Mouse (Mus musculus): ENCODE measurements around the gene Tmem206. TPM values are rescaled to one million over a fixed set of nuclear protein-coding genes. Genes with fewer than 3 reads are reported as not detected.

Tmem206 gene
- polyA plus RNA-seq, 1 experiment: 8.3 TPM

DNA sequence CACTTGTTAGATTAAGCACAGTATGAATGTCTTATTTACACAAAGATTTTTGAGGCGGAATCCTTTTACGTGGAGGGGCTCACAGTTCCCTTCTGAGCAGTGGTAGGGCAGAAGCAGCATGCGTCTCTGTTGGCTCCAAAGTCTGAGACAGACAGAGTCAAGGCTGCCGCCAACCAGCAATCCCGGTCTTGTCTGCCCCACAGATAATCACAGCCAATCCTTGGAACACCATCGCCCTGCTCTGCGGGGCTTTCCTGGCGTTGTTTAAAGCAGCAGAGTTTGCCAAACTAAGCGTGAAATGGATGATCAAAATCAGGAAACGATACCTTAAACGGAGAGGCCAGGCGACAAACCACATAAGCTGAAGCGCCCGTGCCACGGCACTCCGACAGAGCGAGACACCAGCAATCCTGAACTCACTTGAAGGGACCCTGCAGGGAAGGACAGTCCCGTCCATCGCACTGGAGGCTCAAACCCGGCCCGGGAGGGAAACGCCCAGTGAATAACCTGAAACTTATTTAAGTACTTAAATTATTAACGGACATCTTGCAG, 23.9 kb downstream of the Tmem206 start:
- Histone ChIP-seq H3K4me1 (ENCODE audit: control insufficient read depth, insufficient read depth, low read length) (no peaks in the 10 kb centered on the region), H3K27ac (ENCODE audit: control insufficient read depth, insufficient read depth, low read depth, low read length, poor library complexity) (no peak overlapping the region), H3K4me3 (replicated peaks; ENCODE audit: control insufficient read depth, low read depth, low read length) (no peak overlapping the region)
- WGBS: 92% methylated on average over 23 of the region's 23 CpGs
- no peak for TF ChIP-seq POLR2A (IDR thresholded peaks at IDR 0.05; ENCODE audit: borderline replicate concordance, control insufficient read depth, low read depth, low read length)
- no peak for TF ChIP-seq CTCF (IDR thresholded peaks at IDR 0.05; ENCODE audit: control insufficient read depth, insufficient read depth, low read length)

DNA sequence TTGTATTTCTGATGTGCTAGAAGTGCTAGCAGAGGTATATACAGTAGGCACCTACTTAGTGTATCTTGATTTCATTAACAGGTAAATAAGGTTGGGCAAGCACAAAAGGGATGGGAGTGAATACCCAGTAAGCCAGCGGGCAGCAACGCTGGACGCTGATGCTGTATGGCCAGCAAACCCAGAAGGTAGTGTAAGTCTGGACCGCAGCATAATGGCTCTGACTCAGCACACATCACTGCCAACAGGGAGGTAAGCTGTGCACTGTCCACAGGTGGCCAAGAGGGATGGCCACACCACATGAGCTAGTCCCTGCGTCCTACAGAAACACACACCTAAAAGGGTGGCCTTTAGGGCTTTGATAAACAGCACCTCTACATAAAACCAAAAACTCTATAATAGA, 24.6 kb downstream of the Tmem206 start:
- 95% methylated on average over 5 of the region's 5 CpGs for WGBS
- Histone ChIP-seq H3K4me3 (replicated peaks; ENCODE audit: control insufficient read depth, low read depth, low read length) (no peak overlapping the region), H3K27ac (ENCODE audit: control insufficient read depth, insufficient read depth, low read depth, low read length, poor library complexity) (no peak overlapping the region), H3K4me1 (ENCODE audit: control insufficient read depth, insufficient read depth, low read length) (no peaks in the 10 kb centered on the region)
- TF ChIP-seq POLR2A (IDR thresholded peaks at IDR 0.05; ENCODE audit: borderline replicate concordance, control insufficient read depth, low read depth, low read length) (no peak), CTCF (IDR thresholded peaks at IDR 0.05; ENCODE audit: control insufficient read depth, insufficient read depth, low read length) (no peak)

DNA sequence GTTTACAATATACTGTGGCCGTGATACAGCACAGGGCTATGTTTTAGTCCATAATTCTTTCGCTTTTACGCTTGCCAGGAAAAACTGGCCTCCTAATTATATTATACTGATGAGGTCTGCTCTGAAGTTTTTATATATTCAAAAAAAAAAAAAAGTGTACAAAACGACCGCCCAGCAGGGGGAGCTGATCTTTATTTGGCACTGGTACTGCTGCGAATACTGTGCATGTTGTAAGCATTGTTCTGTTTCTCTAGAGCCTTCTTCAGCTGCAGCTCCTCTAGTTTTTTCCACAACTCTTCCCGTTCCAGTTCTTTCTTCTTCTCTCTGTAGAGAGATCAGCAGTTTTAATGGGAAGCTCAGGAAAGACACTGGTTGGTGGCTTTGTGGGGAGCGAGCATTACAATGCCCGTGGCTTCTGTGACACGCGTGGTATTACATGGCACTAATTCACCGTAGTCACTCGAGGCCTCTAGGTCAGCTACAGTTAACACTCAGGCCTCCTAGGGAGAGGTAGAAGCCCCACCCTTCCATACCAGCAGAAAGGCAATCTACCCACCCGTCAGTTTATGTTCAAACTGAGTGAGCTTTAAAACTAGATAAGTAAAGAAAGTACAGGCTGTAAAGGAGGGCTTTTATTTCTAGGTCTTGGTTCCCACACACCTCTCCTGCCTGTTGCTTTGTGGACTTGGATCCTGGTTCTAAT, 27.2 kb downstream of the Tmem206 start:
- no peak overlapping the region for H3K4me3 ChIP-seq (replicated peaks; ENCODE audit: control insufficient read depth, low read depth, low read length)
- TF ChIP-seq POLR2A (IDR thresholded peaks at IDR 0.05; ENCODE audit: borderline replicate concordance, control insufficient read depth, low read depth, low read length): no peak
- no peak for TF ChIP-seq CTCF (IDR thresholded peaks at IDR 0.05; ENCODE audit: control insufficient read depth, insufficient read depth, low read length)
- 60% methylated on average over 14 of the region's 14 CpGs for WGBS
- no peaks in the 10 kb centered on the region for H3K4me1 ChIP-seq (ENCODE audit: control insufficient read depth, insufficient read depth, low read length)
- no peak overlapping the region for H3K27ac ChIP-seq (ENCODE audit: control insufficient read depth, insufficient read depth, low read depth, low read length, poor library complexity)

DNA sequence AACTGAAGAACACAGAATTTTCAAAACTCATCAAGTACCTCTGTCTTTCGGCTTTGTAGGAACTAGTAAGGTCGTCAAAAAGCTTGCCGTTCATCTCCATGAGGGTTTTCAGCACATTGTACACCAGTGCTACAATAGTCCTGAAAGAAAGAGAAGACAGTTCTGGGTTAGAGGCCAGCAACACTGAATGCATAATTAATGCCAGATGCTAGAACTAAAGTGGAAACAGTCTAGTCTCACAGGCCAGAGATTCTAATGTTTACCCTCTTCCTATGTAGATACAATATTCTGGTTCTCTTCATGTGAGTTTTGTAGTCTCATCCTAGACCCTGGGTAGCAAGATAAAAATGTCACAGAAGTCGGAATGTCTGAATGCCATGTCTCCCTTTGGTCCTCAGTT, 28.1 kb downstream of the Tmem206 start:
- H3K4me3 ChIP-seq (replicated peaks; ENCODE audit: control insufficient read depth, low read depth, low read length): no peak overlapping the region
- 85% methylated on average over 4 of the region's 4 CpGs for whole genome bisulfite sequencing
- TF ChIP-seq POLR2A (IDR thresholded peaks at IDR 0.05; ENCODE audit: borderline replicate concordance, control insufficient read depth, low read depth, low read length): no peak
- no peaks in the 10 kb centered on the region for H3K4me1 ChIP-seq (ENCODE audit: control insufficient read depth, insufficient read depth, low read length)
- H3K27ac ChIP-seq (ENCODE audit: control insufficient read depth, insufficient read depth, low read depth, low read length, poor library complexity): no peak overlapping the region

DNA sequence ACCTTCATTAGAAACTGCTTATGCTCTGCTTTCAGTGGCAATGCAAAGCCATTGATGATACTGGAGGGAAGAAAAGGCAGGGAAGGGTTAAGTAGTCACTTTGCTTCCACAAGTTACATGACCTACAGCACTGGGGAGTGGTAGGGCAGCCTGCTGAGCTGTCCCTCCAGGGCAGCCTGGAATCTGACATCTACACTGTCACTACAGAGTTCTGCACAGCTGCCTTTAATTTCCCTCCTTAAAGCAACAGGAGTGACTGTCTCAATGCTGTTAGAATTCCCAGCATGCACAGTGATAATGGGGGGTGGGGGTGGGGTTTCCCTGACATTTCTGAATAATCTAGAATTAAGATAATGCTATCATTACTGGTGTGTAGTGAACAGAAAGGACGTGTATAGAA, 31.2 kb downstream of the Tmem206 start:
- Histone ChIP-seq H3K27ac (ENCODE audit: control insufficient read depth, insufficient read depth, low read depth, low read length, poor library complexity) (no peak overlapping the region), H3K4me1 (ENCODE audit: control insufficient read depth, insufficient read depth, low read length) (no peaks in the 10 kb centered on the region), H3K4me3 (replicated peaks; ENCODE audit: control insufficient read depth, low read depth, low read length) (no peak overlapping the region)
- no peak for TF ChIP-seq POLR2A (IDR thresholded peaks at IDR 0.05; ENCODE audit: borderline replicate concordance, control insufficient read depth, low read depth, low read length)
- TF ChIP-seq CTCF (IDR thresholded peaks at IDR 0.05; ENCODE audit: control insufficient read depth, insufficient read depth, low read length): no peak
- 62% methylated on average over 1 of the region's 1 CpGs for WGBS

DNA sequence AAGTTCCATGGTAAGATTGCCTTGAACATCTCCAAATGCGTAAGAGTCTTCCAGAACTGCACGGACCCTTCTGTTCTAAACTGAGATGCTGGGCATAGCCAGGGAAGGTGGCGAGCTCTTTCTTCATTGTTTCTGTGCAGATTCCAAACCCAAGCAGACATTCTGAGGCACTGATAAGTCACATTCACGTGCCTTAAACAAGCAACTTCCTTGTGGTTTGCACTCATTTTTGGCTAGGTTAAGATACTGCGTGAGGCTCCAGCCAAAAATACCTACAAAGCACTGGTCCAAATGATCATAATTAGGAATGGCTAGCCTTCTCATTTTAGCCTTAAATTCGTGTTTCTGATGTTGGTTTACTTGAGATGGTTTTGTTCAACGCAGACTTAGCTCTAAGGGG, 33.8 kb downstream of the Tmem206 start:
- TF ChIP-seq CTCF (IDR thresholded peaks at IDR 0.05; ENCODE audit: control insufficient read depth, insufficient read depth, low read length) (no peak), POLR2A (IDR thresholded peaks at IDR 0.05; ENCODE audit: borderline replicate concordance, control insufficient read depth, low read depth, low read length) (no peak)
- 76% methylated on average over 7 of the region's 7 CpGs for WGBS
- H3K4me1 ChIP-seq (ENCODE audit: control insufficient read depth, insufficient read depth, low read length): no peaks in the 10 kb centered on the region
- H3K4me3 ChIP-seq (replicated peaks; ENCODE audit: control insufficient read depth, low read depth, low read length): no peak overlapping the region
- no peak overlapping the region for H3K27ac ChIP-seq (ENCODE audit: control insufficient read depth, insufficient read depth, low read depth, low read length, poor library complexity)

DNA sequence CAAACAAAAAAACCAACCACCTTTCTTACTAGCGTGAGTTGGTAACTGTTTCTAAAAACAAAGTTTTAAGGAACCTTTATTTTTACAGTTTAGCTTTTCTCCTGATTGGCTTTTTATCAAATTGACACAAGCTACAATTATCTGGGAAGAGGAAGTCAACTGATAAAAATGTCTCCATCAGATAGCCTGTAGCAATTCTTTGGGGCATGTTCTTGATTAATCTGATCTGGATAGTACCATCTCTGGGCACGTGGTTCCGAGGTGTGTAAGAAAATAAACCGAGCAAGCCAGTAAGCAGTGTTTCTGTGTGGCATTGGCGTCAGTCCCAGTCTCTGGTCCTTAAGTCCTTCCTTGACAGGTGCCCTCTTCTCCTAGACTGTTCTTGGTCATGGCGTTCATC, 36.7 kb downstream of the Tmem206 start:
- H3K4me1 ChIP-seq (ENCODE audit: control insufficient read depth, insufficient read depth, low read length): no peaks in the 10 kb centered on the region
- 68% methylated on average over 6 of the region's 6 CpGs for WGBS
- no peak overlapping the region for H3K4me3 ChIP-seq (replicated peaks; ENCODE audit: control insufficient read depth, low read depth, low read length)
- H3K27ac ChIP-seq (ENCODE audit: control insufficient read depth, insufficient read depth, low read depth, low read length, poor library complexity): no peak overlapping the region
- TF ChIP-seq POLR2A (IDR thresholded peaks at IDR 0.05; ENCODE audit: borderline replicate concordance, control insufficient read depth, low read depth, low read length) (no peak), CTCF (IDR thresholded peaks at IDR 0.05; ENCODE audit: control insufficient read depth, insufficient read depth, low read length) (no peak)

DNA sequence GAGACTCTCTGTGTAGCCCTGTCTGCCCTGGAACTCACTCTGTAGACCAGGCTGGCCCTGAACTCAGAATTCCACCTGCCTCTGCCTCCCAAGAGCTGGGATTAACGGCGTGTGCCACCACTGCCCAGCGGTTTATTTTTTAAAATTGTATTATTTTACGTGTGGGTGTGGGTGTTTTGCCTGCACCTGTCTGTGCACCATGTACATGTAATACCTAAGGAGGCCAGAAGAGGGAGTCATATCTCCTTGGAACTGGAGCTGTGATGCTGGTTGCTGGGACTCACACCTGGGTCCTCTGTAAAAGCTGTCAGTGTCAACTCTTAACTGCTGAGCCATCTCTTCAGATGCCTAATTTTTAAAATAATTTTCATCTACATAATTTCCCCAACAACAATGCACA, 38.8 kb downstream of the Tmem206 start:
- no peaks in the 10 kb centered on the region for H3K4me1 ChIP-seq (ENCODE audit: control insufficient read depth, insufficient read depth, low read length)
- 71% methylated on average over 4 of the region's 4 CpGs for WGBS

More for the DNA sequence above, 38.8 kb downstream of the Tmem206 start:
- H3K27ac ChIP-seq (ENCODE audit: control insufficient read depth, insufficient read depth, low read depth, low read length, poor library complexity): no peak overlapping the region
- H3K4me3 ChIP-seq (replicated peaks; ENCODE audit: control insufficient read depth, low read depth, low read length): no peak overlapping the region
- TF ChIP-seq POLR2A (IDR thresholded peaks at IDR 0.05; ENCODE audit: borderline replicate concordance, control insufficient read depth, low read depth, low read length): no peak
- peak; percentile 50 for TF ChIP-seq CTCF (IDR thresholded peaks at IDR 0.05; ENCODE audit: control insufficient read depth, insufficient read depth, low read length)
